Mouse (Mus musculus) liver, embryonic 15.5 days (tissue): ENCODE results near the gene Rnf151. TPM values are rescaled to one million over a fixed set of nuclear protein-coding genes. Genes with fewer than 3 reads are reported as not detected.
"Not testable (repeated sequence)": the region's sequence is repeated elsewhere in the genome, so short reads cannot be mapped to it uniquely, and the experiment has no call there.

Experiments used
- ATAC-seq: fragments of 200-750 bp; cut with Nextera tagmentation; 2 replicates; pipeline ENCODE4 v1.8.0; 2017; ENCODE audit warnings: moderate number of reproducible peaks, mild to moderate bottlenecking, moderate library complexity; ENCODE audit not compliant: insufficient read depth
- H3K27ac ChIP-seq: fragments of 300-500 bp; sonication (generic); replicated peaks from 2 replicates; pipeline ENCODE4 v1.5.1; 2015; ENCODE audit warnings: mild to moderate bottlenecking, inconsistent platforms
- H3K27me3 ChIP-seq: fragments of 300-500 bp; sonication (generic); 2 replicates; pipeline ENCODE4 v1.6.1; 2015; ENCODE audit warnings: mild to moderate bottlenecking, inconsistent platforms
- H3K36me3 ChIP-seq: fragments of 300-500 bp; sonication (generic); replicated peaks from 2 replicates; pipeline ENCODE4 v1.6.1; 2015; ENCODE audit warnings: moderate library complexity, mild to moderate bottlenecking, inconsistent platforms
- H3K4me1 ChIP-seq: fragments of 300-500 bp; sonication (generic); replicated peaks from 2 replicates; pipeline ENCODE4 v1.6.1; 2015; ENCODE audit warnings: inconsistent platforms
- H3K4me2 ChIP-seq: fragments of 300-500 bp; sonication (generic); 2 replicates; pipeline ENCODE4 v1.6.1; 2015; ENCODE audit warnings: moderate library complexity, mild to moderate bottlenecking, inconsistent platforms
- H3K4me3 ChIP-seq: fragments of 300-500 bp; sonication (generic); replicated peaks from 2 replicates; pipeline ENCODE4 v1.5.1; 2015; ENCODE audit warnings: mild to moderate bottlenecking, inconsistent platforms
- H3K9ac ChIP-seq: fragments of 300-500 bp; sonication (generic); 2 replicates; pipeline ENCODE4 v1.6.1; 2015; ENCODE audit warnings: moderate library complexity, mild to moderate bottlenecking, inconsistent platforms
- H3K9me3 ChIP-seq: fragments of 300-500 bp; sonication (generic); replicated peaks from 2 replicates; pipeline ENCODE4 v1.6.1; 2016; ENCODE audit warnings: inconsistent platforms
- WGBS: fragments of 180-500 bp; shearing (Covaris S2); methylation state at CpG from one replicate; pipeline ENCODE4 v1.1.7; 2015; ENCODE audit warnings: mixed read lengths; ENCODE audit not compliant: insufficient replicate concordance; 5-methylcytosine and 5-hydroxymethylcytosine counted together
- polyA plus RNA-seq: library from polyadenylated mRNA; unstranded; fragments of >200 nt; fragmentation: Nextera tagmentation; extraction: Ambion mirVana; gene quantifications from 2 replicates; pipeline ENCODE4 v1.2.1, GENCODE M21; 2015

The Rnf151 gene
- polyA plus RNA-seq, 1 experiment from 2014 or later = not detected

DNA sequence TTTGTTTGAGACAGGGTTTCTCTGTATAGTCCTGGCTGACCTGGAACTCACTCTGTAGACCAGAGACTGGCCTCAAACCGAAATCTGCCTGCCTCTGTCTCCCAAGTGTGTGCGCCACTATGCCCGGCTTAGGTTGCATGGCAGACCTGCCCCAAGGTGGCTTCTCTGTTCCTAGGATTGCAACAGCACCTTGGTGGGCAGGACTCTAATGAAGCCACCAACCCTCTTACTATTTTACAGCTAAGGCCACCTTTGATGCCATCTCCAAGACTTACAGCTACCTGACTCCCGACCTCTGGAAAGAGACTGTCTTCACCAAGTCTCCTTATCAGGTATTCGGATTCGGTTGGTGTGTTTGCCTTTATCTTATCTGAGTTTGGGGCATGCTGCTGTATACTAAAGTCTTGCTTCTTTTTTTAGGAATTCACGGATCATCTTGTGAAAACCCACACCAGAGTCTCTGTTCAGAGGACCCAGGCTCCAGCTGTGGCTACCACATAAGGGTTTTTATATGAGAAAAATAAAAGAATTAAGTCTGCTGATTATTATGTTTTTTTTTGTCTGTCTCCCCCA lies 3.6 kb upstream of the Rnf151 start:
- peaks cover 57% of the 10 kb centered on the region for H3K4me1 ChIP-seq
- not testable (repeated sequence) for H3K27me3 ChIP-seq, ATAC-seq, H3K9me3 ChIP-seq
- peaks cover 28% of the 10 kb centered on the region for H3K36me3 ChIP-seq
- H3K4me2 ChIP-seq = peak overlapping the region; percentile 89
- peak overlapping the region; percentile 63 for H3K9ac ChIP-seq
- peak overlapping the region; percentile 92 for H3K4me3 ChIP-seq
- 18% methylated on average over 7 of the region's 7 CpGs for WGBS
- peak overlapping the region; percentile 88 for H3K27ac ChIP-seq

DNA sequence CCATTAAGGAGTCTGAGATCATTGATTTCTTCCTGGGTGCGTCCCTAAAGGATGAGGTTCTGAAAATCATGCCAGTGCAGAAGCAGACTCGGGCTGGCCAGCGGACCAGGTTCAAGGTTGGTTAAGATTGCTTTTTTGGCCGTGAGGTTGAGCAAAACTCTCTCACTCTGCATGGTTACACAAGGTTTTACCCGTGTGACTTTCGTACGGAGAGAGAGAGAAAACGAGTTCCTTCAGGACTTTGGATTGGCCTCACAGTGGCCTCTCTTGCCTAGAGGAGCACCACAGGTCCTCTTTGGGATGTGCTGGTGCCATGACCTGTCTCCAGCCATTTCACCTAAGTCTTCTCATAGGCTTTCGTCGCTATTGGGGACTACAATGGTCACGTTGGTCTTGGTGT lies 2.8 kb upstream of the Rnf151 start:
- H3K4me1 ChIP-seq = peaks cover 52% of the 10 kb centered on the region
- H3K4me2 ChIP-seq = peak overlapping the region; percentile 89
- H3K27me3 ChIP-seq, ATAC-seq, H3K9me3 ChIP-seq: not testable (repeated sequence)
- H3K36me3 ChIP-seq = peaks cover 33% of the 10 kb centered on the region
- peak overlapping the region; percentile 92 for H3K4me3 ChIP-seq
- peak overlapping the region; percentile 76 for H3K9ac ChIP-seq
- peak overlapping the region; percentile 54 for H3K27ac ChIP-seq
- 0% methylated on average over 11 of the region's 11 CpGs for WGBS

DNA sequence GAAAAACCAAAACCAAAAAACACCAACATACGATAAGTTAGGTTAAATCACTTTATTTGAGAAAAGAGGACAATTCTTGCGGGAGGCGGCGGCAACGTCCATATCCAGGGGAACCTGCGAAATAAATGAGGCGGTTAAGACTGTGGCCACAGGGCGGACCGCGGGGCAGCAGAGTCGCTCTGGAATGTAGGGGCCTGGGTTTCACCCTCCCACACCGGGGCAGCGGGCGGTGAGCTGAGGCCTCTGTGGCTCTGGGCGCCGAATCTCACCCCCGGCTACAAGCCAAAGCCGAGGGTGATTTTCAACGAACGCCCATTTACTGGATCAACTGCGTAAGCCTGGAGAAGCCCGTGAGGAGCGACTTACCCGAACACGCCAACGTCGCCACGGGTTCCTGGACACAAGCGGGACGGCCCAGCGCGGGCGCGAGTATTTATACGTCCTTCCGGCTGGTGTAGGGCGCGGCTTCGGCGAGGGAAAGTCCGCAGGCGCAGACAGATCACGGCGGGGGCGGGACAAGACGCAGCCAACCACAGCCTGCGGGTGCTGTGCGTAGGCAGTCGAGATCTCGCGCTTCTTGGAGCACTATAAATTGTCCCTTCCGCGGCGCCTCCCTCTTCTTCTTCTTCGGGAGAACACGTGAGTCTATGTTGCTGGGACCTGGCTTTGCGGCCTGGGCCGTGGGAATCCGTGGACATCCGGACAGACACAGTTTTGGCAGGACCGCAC lies 1.8 kb upstream of the Rnf151 start:
- Histone ChIP-seq H3K4me1 (peaks cover 50% of the 10 kb centered on the region), H3K27me3 (no peaks in the 10 kb centered on the region), H3K4me3 (peak overlapping the region; percentile 92), H3K4me2 (peak overlapping the region; percentile 89), H3K27ac (peak overlapping the region; percentile 83), H3K9ac (peak overlapping the region; percentile 84), H3K36me3 (peaks cover 33% of the 10 kb centered on the region), H3K9me3 (no peaks in the 10 kb centered on the region)
- peak; percentile 93 for ATAC-seq
- under 1% methylated on average over 61 of the region's 61 CpGs for WGBS

DNA sequence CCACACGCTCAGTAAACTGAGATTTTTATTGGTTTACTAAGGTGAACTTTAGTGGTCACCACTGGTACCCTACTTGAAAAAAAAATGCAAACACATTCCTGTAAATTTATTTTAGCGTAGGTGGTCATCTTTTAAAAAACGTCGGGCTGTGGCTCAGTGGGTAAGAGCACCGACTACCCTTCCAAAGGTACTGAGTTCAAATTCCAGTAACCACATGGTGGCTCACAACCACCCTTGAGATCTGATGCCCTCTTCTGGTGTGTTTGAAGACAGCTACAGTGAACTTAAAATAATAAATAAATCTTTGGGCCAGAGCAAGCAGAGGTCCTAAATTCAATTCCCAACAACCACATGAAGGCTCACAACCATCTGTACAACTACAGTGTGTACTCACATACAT lies 1.1 kb upstream of the Rnf151 start:
- not testable (repeated sequence) for ATAC-seq, H3K27me3 ChIP-seq, H3K9me3 ChIP-seq
- peak overlapping the region; percentile 92 for H3K4me3 ChIP-seq
- peak overlapping the region; percentile 89 for H3K4me2 ChIP-seq
- 34% methylated on average over 5 of the region's 5 CpGs for WGBS
- H3K4me1 ChIP-seq = peaks cover 47% of the 10 kb centered on the region
- peaks cover 33% of the 10 kb centered on the region for H3K36me3 ChIP-seq
- peak overlapping the region; percentile 25; the same call in 1 of the 2 replicates for H3K27ac ChIP-seq
- H3K9ac ChIP-seq = peak overlapping the region; percentile 84

DNA sequence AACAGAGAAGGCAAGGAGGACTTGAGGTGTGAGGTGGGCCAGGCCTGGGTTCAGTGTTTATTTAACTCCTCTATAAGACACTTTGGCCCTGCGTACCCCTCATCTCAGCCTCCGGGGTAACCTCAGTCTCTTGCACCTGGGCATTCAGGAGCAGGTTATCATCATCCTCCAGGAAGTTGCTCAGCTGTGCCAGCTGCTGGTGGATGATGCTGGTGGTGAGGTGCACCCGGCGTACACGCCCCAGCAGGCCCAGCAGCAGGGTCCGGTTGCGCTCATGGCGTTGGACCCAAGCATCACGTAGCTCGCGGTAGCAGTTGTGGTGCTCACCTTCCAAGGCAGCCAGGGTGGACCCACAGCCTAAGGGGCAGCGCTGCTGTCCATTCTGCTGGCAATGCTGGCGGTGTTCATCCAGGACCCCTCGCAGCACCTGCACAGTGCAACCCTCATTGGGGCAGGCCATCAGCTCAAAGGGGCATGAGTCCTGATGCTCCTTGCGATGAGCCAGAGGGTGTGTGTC lies 1.6 kb downstream of the Rnf151 start:
- 87% methylated on average over 15 of the region's 15 CpGs for WGBS
- no peak overlapping the region for H3K27ac ChIP-seq
- H3K9me3 ChIP-seq = no peaks in the 10 kb centered on the region
- H3K9ac ChIP-seq = no peak overlapping the region
- no peak for ATAC-seq
- peaks cover 21% of the 10 kb centered on the region for H3K4me1 ChIP-seq
- no peak overlapping the region for H3K4me3 ChIP-seq
- no peak overlapping the region for H3K4me2 ChIP-seq
- peaks cover 18% of the 10 kb centered on the region for H3K36me3 ChIP-seq
- H3K27me3 ChIP-seq = no peaks in the 10 kb centered on the region

DNA sequence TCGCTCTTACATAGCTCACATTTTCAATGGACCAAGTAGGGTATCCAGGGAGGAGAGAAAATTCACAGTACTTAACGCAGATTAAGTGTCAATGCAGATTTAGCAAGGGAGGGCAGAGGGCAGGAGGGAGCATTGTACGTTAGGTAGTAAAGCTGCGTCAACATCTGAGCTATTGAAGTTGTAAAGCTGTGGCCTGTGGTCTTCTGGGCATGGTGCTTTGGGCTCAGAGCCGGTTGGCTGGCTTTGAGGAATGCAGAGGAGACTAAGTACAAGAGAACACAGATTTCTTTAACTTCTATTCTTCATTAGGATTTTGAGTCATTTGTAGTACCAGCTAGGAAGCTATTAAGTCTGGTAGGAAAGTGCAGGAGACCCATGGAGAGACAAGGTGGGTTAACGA lies 2.3 kb downstream of the Rnf151 start:
- Histone ChIP-seq H3K4me3 (no peak overlapping the region), H3K27ac (no peak overlapping the region), H3K4me1 (peaks cover 19% of the 10 kb centered on the region), H3K9me3 (no peaks in the 10 kb centered on the region), H3K27me3 (no peaks in the 10 kb centered on the region), H3K9ac (no peak overlapping the region), H3K36me3 (peaks cover 17% of the 10 kb centered on the region), H3K4me2 (no peak overlapping the region)
- ATAC-seq = no peak
- WGBS = 83% methylated on average over 6 of the region's 6 CpGs

DNA sequence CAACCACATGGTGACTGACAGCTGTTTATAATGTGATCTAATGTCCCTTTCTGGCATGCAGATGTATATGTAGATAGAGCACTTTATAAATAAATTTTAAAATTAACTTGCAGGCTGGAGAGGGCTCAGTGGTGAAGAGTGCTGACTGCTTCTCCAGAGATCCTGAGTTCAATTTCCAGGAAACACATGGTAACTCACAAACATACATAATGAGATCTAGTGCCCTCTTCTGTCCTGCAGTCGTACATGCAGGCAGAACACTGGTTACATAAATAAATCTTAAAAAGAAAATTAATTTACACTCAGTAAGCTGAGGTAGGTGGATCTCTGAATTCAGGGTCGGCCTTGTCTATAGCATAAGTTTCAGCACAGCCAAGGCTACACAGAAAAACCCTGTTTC lies 9.2 kb downstream of the Rnf151 start:
- peaks cover 34% of the 10 kb centered on the region for H3K4me1 ChIP-seq
- 8% methylated on average over 2 of the region's 2 CpGs for WGBS
- no peak overlapping the region for H3K27ac ChIP-seq
- H3K4me2 ChIP-seq = peak overlapping the region; percentile 83
- ATAC-seq = no peak
- H3K9me3 ChIP-seq = no peaks in the 10 kb centered on the region
- no peak overlapping the region for H3K9ac ChIP-seq
- H3K27me3 ChIP-seq = no peaks in the 10 kb centered on the region
- H3K4me3 ChIP-seq = peak overlapping the region; percentile 78
- H3K36me3 ChIP-seq = peaks cover 16% of the 10 kb centered on the region

DNA sequence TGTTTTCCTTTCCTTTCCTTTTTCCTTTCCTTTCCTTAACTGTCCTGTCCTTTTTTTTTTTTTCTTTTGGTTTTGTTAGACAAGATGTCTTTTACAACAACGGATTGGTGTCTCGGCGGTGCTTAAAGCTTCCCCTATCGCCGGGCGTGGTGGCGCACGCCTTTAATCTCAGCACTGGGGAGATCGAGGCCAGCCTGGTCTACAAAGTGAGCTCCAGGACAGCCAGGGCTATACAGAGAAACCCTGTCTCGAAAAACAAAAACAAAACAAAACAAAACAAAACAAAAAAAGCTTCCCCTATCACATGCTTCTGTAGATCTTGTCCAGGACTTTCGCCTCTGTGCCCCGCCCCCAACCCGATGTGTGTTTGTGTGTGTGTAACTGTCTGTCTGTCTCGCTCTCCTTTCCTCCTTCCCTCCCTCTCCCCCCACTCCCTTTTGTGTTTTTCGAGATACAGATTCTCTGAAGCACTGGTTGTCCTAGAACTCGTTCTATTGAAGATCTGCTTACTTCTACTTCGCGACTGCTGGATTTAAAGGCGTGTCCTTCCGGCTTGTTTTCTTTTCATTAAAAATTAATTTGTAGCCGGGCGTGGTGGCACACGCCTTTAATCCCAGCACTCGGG lies 9.9 kb downstream of the Rnf151 start:
- Histone ChIP-seq H3K9me3 (no peaks in the 10 kb centered on the region), H3K36me3 (peaks cover 16% of the 10 kb centered on the region), H3K4me3 (peak overlapping the region; percentile 78), H3K27ac (peak overlapping the region; percentile 89), H3K9ac (peak overlapping the region; percentile 70), H3K4me2 (peak overlapping the region; percentile 83), H3K4me1 (peaks cover 34% of the 10 kb centered on the region), H3K27me3 (no peaks in the 10 kb centered on the region)
- ATAC-seq = peak; percentile 63
- 2% methylated on average over 24 of the region's 24 CpGs for WGBS

DNA sequence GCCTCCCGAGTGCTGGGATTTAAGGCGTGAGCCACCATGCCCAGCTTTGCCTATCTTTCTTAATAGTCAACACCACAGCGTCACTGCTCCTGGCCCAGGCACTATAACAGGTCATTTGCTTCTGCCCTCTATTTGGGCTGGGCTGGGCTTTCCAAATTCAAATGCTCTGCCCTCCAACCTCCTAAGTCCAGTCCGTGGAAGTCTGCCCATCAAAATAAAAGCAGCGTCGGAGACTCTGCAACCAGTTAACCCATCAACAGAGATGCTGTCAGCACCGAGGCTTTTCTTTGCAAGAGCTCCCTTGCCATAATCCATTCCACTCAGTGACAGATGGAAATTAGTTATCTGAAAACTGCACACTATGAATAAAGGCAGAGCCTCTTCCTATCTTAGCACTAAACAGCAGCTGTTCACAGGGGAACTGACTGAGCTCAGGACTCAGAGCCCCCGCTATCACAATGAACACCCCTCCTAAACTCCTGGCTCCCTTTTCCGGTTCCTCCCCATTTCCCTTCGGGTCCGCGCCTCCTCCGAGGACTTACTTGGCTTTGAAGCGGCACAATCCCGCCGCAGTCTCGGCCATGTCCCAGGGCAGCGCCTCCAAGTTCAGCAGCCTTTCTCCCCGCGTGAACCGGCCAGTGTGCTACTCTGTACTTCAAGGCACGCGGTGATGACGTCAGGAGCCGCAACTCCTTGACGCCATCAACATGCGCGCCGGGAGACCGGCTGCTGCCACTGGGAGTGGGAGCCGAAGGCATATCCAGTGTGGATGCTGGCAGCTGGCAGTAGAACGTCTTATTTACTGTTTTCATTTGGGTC lies 10.7 kb downstream of the Rnf151 start, which contains the start of gene Tbl3:
Gene Tbl3 (minus strand): TSS at position 679 of the 819 bp plus-strand sequence.
- H3K27ac ChIP-seq = peak within 1 kb of the TSS; percentile 89
- H3K36me3 ChIP-seq = peaks cover 19% of the 10 kb centered on the region
- no peaks in the 10 kb centered on the region for H3K9me3 ChIP-seq
- H3K9ac ChIP-seq = peak within 1 kb of the TSS; percentile 70
- H3K4me2 ChIP-seq = peak within 1 kb of the TSS; percentile 83
- no peaks in the 10 kb centered on the region for H3K27me3 ChIP-seq
- WGBS = 2% methylated on average over 32 of the region's 32 CpGs
- peak; percentile 80 for ATAC-seq
- H3K4me3 ChIP-seq = peak within 1 kb of the TSS; percentile 78
- H3K4me1 ChIP-seq = peaks cover 34% of the 10 kb centered on the region

DNA sequence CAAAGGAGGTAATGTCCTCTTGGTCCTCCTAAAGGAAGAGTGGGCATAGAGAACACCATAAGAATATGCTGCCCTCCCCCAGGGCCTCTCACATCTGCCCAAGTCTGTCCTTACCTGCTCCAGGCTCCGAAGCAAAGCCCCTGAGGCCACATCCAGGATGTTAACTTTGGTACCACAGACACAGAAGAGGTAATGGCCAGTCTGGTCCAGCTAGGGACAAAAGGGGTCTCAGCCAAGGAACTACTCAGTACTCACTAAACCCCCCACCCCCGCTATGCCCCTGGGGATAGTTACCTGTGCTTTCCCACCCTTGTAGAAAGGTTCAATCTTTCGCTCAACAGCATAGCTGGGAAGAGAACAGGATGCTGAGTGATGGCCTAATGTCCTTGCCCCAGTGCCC lies 12.0 kb downstream of the Rnf151 start:
- ATAC-seq = no peak
- H3K27ac ChIP-seq = no peak overlapping the region
- WGBS = 83% methylated on average over 3 of the region's 3 CpGs
- H3K9me3 ChIP-seq = no peaks in the 10 kb centered on the region
- H3K9ac ChIP-seq = no peak overlapping the region
- H3K27me3 ChIP-seq = no peaks in the 10 kb centered on the region
- H3K4me3 ChIP-seq = no peak overlapping the region
- peaks cover 33% of the 10 kb centered on the region for H3K36me3 ChIP-seq
- H3K4me1 ChIP-seq = peaks cover 34% of the 10 kb centered on the region
- 0 out of 2 replicates have a peak overlapping the region, but pooled peaks have one; percentile 83 for H3K4me2 ChIP-seq
